Mouse (Mus musculus): ENCODE data around the gene Hspa2. TPM values are rescaled to one million over a fixed set of nuclear protein-coding genes. Genes with fewer than 3 reads are reported as not detected.
"Not testable (repeated sequence)": the region's sequence is repeated elsewhere in the genome, so short reads cannot be mapped to it uniquely, and the experiment has no call there.

Gene Hspa2
- polyA plus RNA-seq, 1 experiment from 2014 or later, result 4.9 TPM

GRCm38 (mm10) chr12:76418346-76418745, 14.4 kb downstream of the Hspa2 start:
- peaks cover 11% of the 10 kb centered on the region for H3K4me1 ChIP-seq
- 94% methylated on average over 5 of the region's 5 CpGs for WGBS
- H3K27me3 ChIP-seq (ENCODE audit: low read depth, poor library complexity, severe bottlenecking), result peaks cover 27% of the 10 kb centered on the region
- H3K36me3 ChIP-seq, result no peaks in the 10 kb centered on the region
- no peak for DNase-seq (ENCODE audit: low spot score)
- no peaks in the 10 kb centered on the region for H3K9me3 ChIP-seq (replicated peaks)
- H3K4me3 ChIP-seq, result no peak overlapping the region
- no peak overlapping the region for H3K27ac ChIP-seq

- DNase-seq (ENCODE audit: low spot score), result no peak
- H3K4me1 ChIP-seq, result peaks cover 5% of the 10 kb centered on the region; the same call in 1 of the 2 replicates
- no peaks in the 10 kb centered on the region; the same call in 1 of the 2 replicates for H3K27me3 ChIP-seq (ENCODE audit: low read depth, poor library complexity, severe bottlenecking)
- 88% methylated on average over 3 of the region's 3 CpGs for WGBS
- H3K36me3 ChIP-seq, result no peaks in the 10 kb centered on the region
- H3K9me3 ChIP-seq (replicated peaks), result no peaks in the 10 kb centered on the region
- no peak overlapping the region for H3K27ac ChIP-seq
- H3K4me3 ChIP-seq, result no peak overlapping the region
Measured at GRCm38 (mm10) chr12:76425256-76425655, 21.3 kb downstream of the Hspa2 start.

DNA sequence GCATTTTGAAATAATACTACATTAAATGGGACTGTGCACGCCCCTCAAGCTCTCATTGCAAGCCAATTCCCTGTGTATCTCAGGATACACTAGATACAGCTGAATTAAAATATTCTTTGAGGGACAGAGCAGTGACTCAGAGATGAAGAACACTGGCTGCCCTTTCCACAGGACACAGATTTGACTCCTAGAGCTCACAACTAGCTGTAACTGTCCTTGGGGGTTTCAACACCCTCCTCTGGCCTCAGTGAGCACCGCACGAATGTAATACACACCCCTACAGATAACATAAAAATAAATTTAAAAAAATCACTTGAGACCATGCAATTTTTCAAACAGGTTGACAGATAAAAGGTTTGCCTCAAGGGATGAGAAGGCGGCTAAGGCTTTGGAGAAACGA, 23.6 kb downstream of the Hspa2 start:
- H3K27me3 ChIP-seq (ENCODE audit: low read depth, poor library complexity, severe bottlenecking), result no peaks in the 10 kb centered on the region; the same call in 1 of the 2 replicates
- DNase-seq (ENCODE audit: low spot score), result no peak
- no peaks in the 10 kb centered on the region for H3K36me3 ChIP-seq
- H3K27ac ChIP-seq, result no peak overlapping the region
- no peak overlapping the region for H3K4me3 ChIP-seq
- no peaks in the 10 kb centered on the region for H3K9me3 ChIP-seq (replicated peaks)
- H3K4me1 ChIP-seq, result peaks cover 5% of the 10 kb centered on the region; the same call in 1 of the 2 replicates
- 59% methylated on average over 5 of the region's 5 CpGs for WGBS

DNA sequence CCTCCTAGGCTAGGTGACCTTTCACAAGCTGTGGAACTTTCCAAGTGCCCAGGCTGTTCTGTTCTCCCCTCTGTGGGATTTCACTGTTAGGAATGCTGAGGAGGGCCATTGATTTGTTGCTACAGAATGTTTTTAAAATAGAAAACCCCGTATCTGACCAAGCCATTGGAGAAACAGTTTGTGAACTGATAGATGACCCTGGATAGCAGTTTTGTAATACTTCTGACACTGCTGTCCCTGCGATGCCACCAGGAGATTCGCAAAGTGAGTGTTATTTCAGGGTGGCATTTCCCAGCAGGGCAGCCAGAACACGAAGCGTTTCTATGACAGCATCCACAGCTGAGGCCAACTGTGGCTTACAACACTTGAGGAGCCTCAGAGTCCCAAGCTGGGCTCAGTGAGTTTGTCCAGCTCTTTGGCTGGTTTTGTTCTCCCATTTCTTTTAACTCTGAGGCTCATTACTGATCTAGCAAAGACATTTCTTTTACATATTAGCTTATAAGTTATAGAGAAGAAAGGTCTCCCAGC, 27.0 kb downstream of the Hspa2 start:
- 46% methylated on average over 5 of the region's 5 CpGs for WGBS
- Histone ChIP-seq H3K27ac (no peak overlapping the region), H3K9me3 (replicated peaks) (no peaks in the 10 kb centered on the region), H3K4me3 (no peak overlapping the region), H3K4me1 (peaks cover 18% of the 10 kb centered on the region), H3K36me3 (no peaks in the 10 kb centered on the region), H3K27me3 (ENCODE audit: low read depth, poor library complexity, severe bottlenecking) (peaks cover 24% of the 10 kb centered on the region; the same call in 1 of the 2 replicates)
- DNase-seq (ENCODE audit: low spot score), result no peak

DNA sequence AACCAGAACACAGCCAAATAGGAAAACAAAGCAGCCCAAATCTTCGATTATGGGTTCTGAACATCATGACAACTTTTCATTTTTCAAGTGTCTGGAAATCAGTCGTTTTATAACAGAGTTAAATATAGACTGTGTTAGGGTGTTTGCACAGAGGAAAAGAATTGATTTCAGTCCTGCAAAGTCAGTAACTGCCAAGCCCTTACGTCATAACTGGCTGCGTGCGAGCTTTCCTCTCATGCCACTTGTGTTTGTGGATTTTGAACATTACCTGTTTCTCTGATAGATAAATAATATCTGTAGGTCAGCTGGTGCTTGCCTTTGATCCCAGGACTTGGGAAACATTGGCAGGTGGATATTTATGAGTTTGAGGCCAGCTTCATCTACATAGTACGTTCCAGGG, 27.5 kb downstream of the Hspa2 start:
- Histone ChIP-seq H3K27me3 (ENCODE audit: low read depth, poor library complexity, severe bottlenecking) (peaks cover 29% of the 10 kb centered on the region; the same call in 1 of the 2 replicates), H3K4me1 (peaks cover 18% of the 10 kb centered on the region), H3K27ac (no peak overlapping the region), H3K9me3 (replicated peaks) (no peaks in the 10 kb centered on the region), H3K4me3 (no peak overlapping the region), H3K36me3 (no peaks in the 10 kb centered on the region)
- DNase-seq (ENCODE audit: low spot score), result no peak
- WGBS, result 87% methylated on average over 6 of the region's 6 CpGs

DNA sequence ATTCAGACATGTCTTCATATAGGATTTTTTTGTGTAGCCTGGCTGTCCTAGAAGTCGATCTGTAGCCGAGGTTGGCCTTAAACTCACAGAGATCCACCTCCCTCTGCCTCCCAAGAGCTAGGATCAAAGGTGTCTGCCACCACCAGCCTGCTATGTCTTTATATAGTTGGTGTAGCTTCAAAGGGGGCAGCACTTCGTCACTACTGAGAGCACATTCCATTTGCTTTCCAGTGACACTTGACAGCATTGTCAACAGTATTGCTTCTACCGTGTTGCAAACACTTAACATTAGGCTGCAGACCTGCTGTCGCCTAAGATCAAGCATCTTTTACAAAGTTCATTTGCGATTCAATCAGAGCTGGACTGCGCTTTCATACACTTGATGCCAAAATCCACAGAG, 30.1 kb downstream of the Hspa2 start:
- Histone ChIP-seq H3K4me1 (peaks cover 13% of the 10 kb centered on the region), H3K27me3 (ENCODE audit: low read depth, poor library complexity, severe bottlenecking) (peaks cover 31% of the 10 kb centered on the region; the same call in 1 of the 2 replicates), H3K27ac (no peak overlapping the region), H3K9me3 (replicated peaks) (no peaks in the 10 kb centered on the region), H3K36me3 (no peaks in the 10 kb centered on the region), H3K4me3 (no peak overlapping the region)
- WGBS, result 28% methylated on average over 7 of the region's 7 CpGs
- DNase-seq (ENCODE audit: low spot score), result no peak

GRCm38 (mm10) chr12:76435084-76435483, 31.1 kb downstream of the Hspa2 start:
- peak overlapping the region; percentile 54 for H3K4me3 ChIP-seq
- peak; percentile 51 for DNase-seq (ENCODE audit: low spot score)
- H3K27ac ChIP-seq, result peak overlapping the region; percentile 76
- WGBS, result 2% methylated on average over 17 of the region's 17 CpGs
- no peaks in the 10 kb centered on the region for H3K36me3 ChIP-seq
- H3K9me3 ChIP-seq (replicated peaks), result no peaks in the 10 kb centered on the region
- H3K27me3 ChIP-seq (ENCODE audit: low read depth, poor library complexity, severe bottlenecking), result peaks cover 31% of the 10 kb centered on the region; the same call in 1 of the 2 replicates
- peaks cover 13% of the 10 kb centered on the region for H3K4me1 ChIP-seq

- Histone ChIP-seq H3K4me1 (peaks cover 13% of the 10 kb centered on the region), H3K9me3 (replicated peaks) (no peaks in the 10 kb centered on the region), H3K36me3 (no peaks in the 10 kb centered on the region), H3K4me3 (peak overlapping the region; percentile 54), H3K27ac (no peak overlapping the region), H3K27me3 (ENCODE audit: low read depth, poor library complexity, severe bottlenecking) (peaks cover 31% of the 10 kb centered on the region; the same call in 1 of the 2 replicates)
- 35% methylated on average over 8 of the region's 8 CpGs for WGBS
- no peak for DNase-seq (ENCODE audit: low spot score)
Measured at GRCm38 (mm10) chr12:76435549-76435948, 31.6 kb downstream of the Hspa2 start.

DNA sequence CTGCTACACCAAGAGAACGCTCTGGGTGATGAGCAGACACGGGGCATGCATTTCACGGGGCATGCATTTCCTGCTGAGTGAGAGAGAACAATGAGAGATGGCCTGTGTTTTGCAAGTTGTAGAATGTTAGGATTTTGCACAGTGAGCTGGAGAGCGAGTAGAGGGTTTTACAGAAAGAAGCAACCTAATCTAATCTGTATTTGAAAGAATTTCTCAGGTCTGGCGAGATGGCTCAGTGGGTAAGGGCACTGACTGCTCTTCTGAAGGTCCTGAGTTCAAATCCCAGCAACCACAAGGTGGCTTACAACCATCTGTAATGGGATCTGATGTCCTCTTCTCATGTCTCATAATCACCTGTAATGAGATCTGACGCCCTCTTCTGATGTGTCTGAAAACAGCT, 39.5 kb downstream of the Hspa2 start:
- DNase-seq (ENCODE audit: low spot score); H3K27me3 ChIP-seq (ENCODE audit: low read depth, poor library complexity, severe bottlenecking); H3K9me3 ChIP-seq (replicated peaks); H3K4me1 ChIP-seq; H3K4me3 ChIP-seq; H3K27ac ChIP-seq; H3K36me3 ChIP-seq: not testable (repeated sequence)
- WGBS, result 88% methylated on average over 6 of the region's 6 CpGs

- H3K27ac ChIP-seq, result no peak overlapping the region
- 62% methylated on average over 10 of the region's 10 CpGs for WGBS
- no peaks in the 10 kb centered on the region for H3K9me3 ChIP-seq (replicated peaks)
- no peak overlapping the region for H3K4me3 ChIP-seq
- no peaks in the 10 kb centered on the region for H3K4me1 ChIP-seq
- no peak for DNase-seq (ENCODE audit: low spot score)
- H3K36me3 ChIP-seq, result no peaks in the 10 kb centered on the region
- no peaks in the 10 kb centered on the region for H3K27me3 ChIP-seq (ENCODE audit: low read depth, poor library complexity, severe bottlenecking)
Measured at GRCm38 (mm10) chr12:76444359-76444772, 40.4 kb downstream of the Hspa2 start.

- 81% methylated on average over 6 of the region's 6 CpGs for WGBS
Measured at GRCm38 (mm10) chr12:76444862-76445261, 40.9 kb downstream of the Hspa2 start.

GRCm38 (mm10) chr12:76446201-76446600, 42.2 kb downstream of the Hspa2 start:
- Histone ChIP-seq H3K4me3 (no peak overlapping the region), H3K9me3 (replicated peaks) (no peaks in the 10 kb centered on the region), H3K27me3 (ENCODE audit: low read depth, poor library complexity, severe bottlenecking) (no peaks in the 10 kb centered on the region), H3K36me3 (no peaks in the 10 kb centered on the region), H3K27ac (no peak overlapping the region), H3K4me1 (no peaks in the 10 kb centered on the region)
- 94% methylated on average over 11 of the region's 11 CpGs for WGBS
- no peak for DNase-seq (ENCODE audit: low spot score)

More at GRCm38 (mm10) chr12:76444862-76445261, 40.9 kb downstream of the Hspa2 start:
- no peaks in the 10 kb centered on the region for H3K27me3 ChIP-seq (ENCODE audit: low read depth, poor library complexity, severe bottlenecking)
- no peak for DNase-seq (ENCODE audit: low spot score)
- no peak overlapping the region for H3K27ac ChIP-seq
- no peak overlapping the region for H3K4me3 ChIP-seq
- H3K9me3 ChIP-seq (replicated peaks), result no peaks in the 10 kb centered on the region
- H3K36me3 ChIP-seq, result no peaks in the 10 kb centered on the region
- H3K4me1 ChIP-seq, result no peaks in the 10 kb centered on the region

- H3K4me3 ChIP-seq, result no peak overlapping the region
- WGBS, result 81% methylated on average over 6 of the region's 6 CpGs
- DNase-seq (ENCODE audit: low spot score), result no peak
- no peaks in the 10 kb centered on the region for H3K36me3 ChIP-seq
- H3K4me1 ChIP-seq, result no peaks in the 10 kb centered on the region
- no peaks in the 10 kb centered on the region for H3K9me3 ChIP-seq (replicated peaks)
- no peak overlapping the region for H3K27ac ChIP-seq
- H3K27me3 ChIP-seq (ENCODE audit: low read depth, poor library complexity, severe bottlenecking), result no peaks in the 10 kb centered on the region
Measured at GRCm38 (mm10) chr12:76448127-76448526, 44.2 kb downstream of the Hspa2 start.

DNA sequence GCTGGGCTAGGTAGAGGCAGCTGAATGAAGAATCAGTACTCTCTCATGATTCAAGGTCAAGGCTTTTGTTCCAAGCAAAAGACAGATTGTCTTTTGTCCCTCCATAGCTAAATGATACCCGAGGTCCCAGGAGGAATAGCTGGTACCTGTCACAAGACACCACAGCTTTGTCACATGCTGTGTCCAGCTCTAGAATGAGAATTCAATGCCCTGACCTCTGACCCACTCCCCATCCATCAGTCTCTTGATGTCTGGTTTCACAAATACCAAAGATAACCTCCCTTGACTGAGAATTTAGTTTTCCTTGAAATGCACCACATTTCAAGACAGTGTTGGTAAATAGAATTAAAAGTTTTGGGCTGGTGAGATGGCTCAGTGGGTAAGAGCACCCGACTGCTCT, 48.2 kb downstream of the Hspa2 start:
- 61% methylated on average over 2 of the region's 2 CpGs for WGBS
- Histone ChIP-seq H3K27me3 (ENCODE audit: low read depth, poor library complexity, severe bottlenecking) (no peaks in the 10 kb centered on the region), H3K4me3 (no peak overlapping the region), H3K36me3 (no peaks in the 10 kb centered on the region), H3K4me1 (no peaks in the 10 kb centered on the region), H3K9me3 (replicated peaks) (no peaks in the 10 kb centered on the region), H3K27ac (no peak overlapping the region)
- no peak for DNase-seq (ENCODE audit: low spot score)
